Mouse (Mus musculus) heart, postnatal 0 days (tissue): Measurements from ENCODE around the gene Eif2s2. TPM values are rescaled to one million over a fixed set of nuclear protein-coding genes. Genes with fewer than 3 reads are reported as not detected.
A peak's percentile ranks its signal among the peaks of the same experiment; 100 is the strongest.

Experiments used
- ATAC-seq: fragments of 200-750 bp; cut with Nextera tagmentation; 2 replicates; pipeline ENCODE4 v1.8.0; 2017; ENCODE audit warnings: low read depth, moderate number of reproducible peaks, moderate library complexity; ENCODE audit not compliant: insufficient read depth
- DNase-seq: peaks from one replicate; pipeline ENCODE4 v3.0.0-alpha.2; 2016; ENCODE audit warnings: low spot score
- H3K27ac ChIP-seq: fragments of 300-500 bp; sonication (generic); 2 replicates; pipeline ENCODE4 v1.5.1; 2014; ENCODE audit warnings: low read depth, mild to moderate bottlenecking
- H3K27me3 ChIP-seq: fragments of 300-500 bp; sonication (generic); 2 replicates; pipeline ENCODE4 v1.6.1; 2014; ENCODE audit warnings: low read length, mixed read lengths; ENCODE audit not compliant: control insufficient read depth, insufficient read depth
- H3K36me3 ChIP-seq: fragments of 300-500 bp; sonication (generic); replicated peaks from 2 replicates; pipeline ENCODE4 v1.6.1; 2014; ENCODE audit warnings: low read length, mixed read lengths; ENCODE audit not compliant: control insufficient read depth, insufficient read depth
- H3K4me1 ChIP-seq: fragments of 300-500 bp; sonication (generic); 2 replicates; pipeline ENCODE4 v1.6.1; 2014; ENCODE audit warnings: antibody characterized with exemption; ENCODE audit not compliant: control insufficient read depth, insufficient read depth
- H3K4me2 ChIP-seq: fragments of 300-500 bp; sonication (generic); 2 replicates; pipeline ENCODE4 v1.6.1; 2014; ENCODE audit warnings: low read depth, mild to moderate bottlenecking, low read length, moderate library complexity
- H3K4me3 ChIP-seq: fragments of 300-500 bp; sonication (generic); 2 replicates; pipeline ENCODE4 v1.5.1; 2014; ENCODE audit warnings: low read depth, low read length
- H3K9ac ChIP-seq: fragments of 300-500 bp; sonication (generic); replicated peaks from 2 replicates; pipeline ENCODE4 v1.6.1; 2014; ENCODE audit warnings: low read depth, low read length, mixed read lengths
- H3K9me3 ChIP-seq: fragments of 300-500 bp; sonication (generic); replicated peaks from 2 replicates; pipeline ENCODE4 v1.6.1; 2016; ENCODE audit warnings: low read length; ENCODE audit not compliant: control insufficient read depth
- CTCF ChIP-seq: IDR thresholded peaks from 2 replicates; pipeline ENCODE4 v1.5.1; 2016; ENCODE audit warnings: antibody characterized with exemption, control low read depth, low read depth
- EP300 ChIP-seq: IDR thresholded peaks from 2 replicates; pipeline ENCODE4 v1.6.1; 2016; ENCODE audit warnings: antibody characterized with exemption, low read depth
- WGBS: fragments of 180-500 bp; shearing (Covaris S2); extraction: QIAGEN DNeasy Blood & Tissue Kit; methylation state at CpG from one replicate; pipeline ENCODE4 v1.1.7; 2014; 5-methylcytosine and 5-hydroxymethylcytosine counted together
- polyA plus RNA-seq: library from polyadenylated mRNA; unstranded; fragments of >200 nt; fragmentation: Nextera tagmentation; extraction: Ambion mirVana; gene quantifications from 2 replicates; pipeline ENCODE4 v1.2.1, GENCODE M21; 2015
- total RNA-seq: library from RNA; depleted of rRNA; stranded (reverse); fragments of >200 nt; gene quantifications from 2 replicates; pipeline ENCODE4 v1.2.3, GENCODE M21; 2014; ENCODE audit warnings: low replicate concordance

Gene Eif2s2
- total and polyA plus RNA-seq, 2 experiments from 2014 or later, result 35.8 to 72.0 TPM

DNA sequence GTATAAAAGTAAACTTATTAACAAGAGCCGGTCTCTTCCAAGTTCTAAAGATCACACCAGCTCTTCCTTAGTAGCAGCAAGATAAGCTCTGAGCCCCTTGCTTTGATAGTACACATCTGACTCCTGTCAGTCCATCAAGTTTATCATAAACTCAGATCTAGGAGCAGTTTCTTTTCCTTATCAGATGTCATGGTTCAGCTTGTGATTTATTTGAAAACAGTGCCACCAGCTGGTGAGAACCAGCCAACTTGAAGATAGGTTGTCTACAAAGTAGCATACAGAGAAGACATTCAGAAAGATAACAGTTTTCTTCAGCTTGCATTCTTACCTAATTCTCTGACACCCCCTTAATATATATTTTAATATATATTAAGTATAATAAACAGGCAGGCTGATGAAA lies 37.4 kb downstream of the Eif2s2 start:
- Histone ChIP-seq H3K4me2 (no peak overlapping the region), H3K4me1 (no peaks in the 10 kb centered on the region), H3K9ac (no peak overlapping the region), H3K9me3 (no peaks in the 10 kb centered on the region; the same call in 1 of the 2 replicates), H3K36me3 (peaks cover 32% of the 10 kb centered on the region), H3K27ac (no peak overlapping the region), H3K4me3 (no peak overlapping the region), H3K27me3 (no peaks in the 10 kb centered on the region)
- TF ChIP-seq CTCF (peak; percentile 61), EP300 (no peak)
- no peak for ATAC-seq
- 84% methylated on average over 1 of the region's 1 CpGs for WGBS
- DNase-seq, result peak; percentile 32

DNA sequence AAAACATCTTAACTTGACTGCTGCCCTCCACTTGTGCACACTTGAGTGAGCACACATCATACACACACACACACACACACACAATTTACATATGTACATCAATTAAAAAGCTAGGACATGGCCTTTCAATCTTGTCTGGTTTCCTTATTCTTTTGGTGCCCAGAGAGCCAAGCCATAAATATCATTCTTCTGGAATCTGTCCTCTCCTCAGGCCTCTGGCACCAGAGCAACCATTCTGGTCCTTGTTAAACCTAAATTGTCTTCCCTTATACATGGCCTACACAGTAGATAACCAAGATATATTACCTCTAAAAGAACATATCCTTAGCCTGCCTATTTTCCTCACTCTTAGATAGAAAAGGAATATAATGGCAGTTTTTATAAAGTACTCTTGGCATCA lies 44.6 kb downstream of the Eif2s2 start:
- H3K4me2 ChIP-seq, result no peak overlapping the region
- H3K27ac ChIP-seq, result no peak overlapping the region
- peaks cover 4% of the 10 kb centered on the region; the same call in 1 of the 2 replicates for H3K36me3 ChIP-seq
- no peaks in the 10 kb centered on the region; the same call in 1 of the 2 replicates for H3K9me3 ChIP-seq
- no peak for DNase-seq
- no peaks in the 10 kb centered on the region for H3K27me3 ChIP-seq
- ATAC-seq, result no peak
- no peaks in the 10 kb centered on the region for H3K4me1 ChIP-seq
- no peak overlapping the region for H3K4me3 ChIP-seq
- no peak overlapping the region for H3K9ac ChIP-seq
- TF ChIP-seq CTCF (no peak), EP300 (no peak)

DNA sequence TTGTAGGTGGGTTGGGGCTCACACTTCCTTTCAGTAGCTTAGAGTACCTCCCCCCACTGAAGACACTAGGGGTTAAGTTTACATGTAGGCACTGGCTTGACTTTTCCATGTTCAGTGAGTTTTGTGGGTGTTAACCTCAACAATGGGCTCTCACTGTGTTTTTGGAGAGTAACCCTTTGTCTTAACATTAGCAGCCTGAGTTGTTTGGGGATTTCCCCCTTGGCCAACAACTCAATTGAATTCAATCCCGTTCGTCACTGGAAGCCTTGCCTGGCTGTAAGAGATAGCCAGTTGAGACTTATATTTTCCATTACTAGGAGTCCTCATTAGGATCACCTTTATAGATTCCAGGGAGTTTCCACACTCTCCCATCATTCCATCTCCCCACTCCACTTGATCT lies 56.2 kb downstream of the Eif2s2 start:
- Histone ChIP-seq H3K9me3 (0 out of 2 replicates have a peak, but pooled peaks cover 9% of the 10 kb centered on the region), H3K36me3 (no peaks in the 10 kb centered on the region), H3K27me3 (no peaks in the 10 kb centered on the region), H3K27ac (no peak overlapping the region), H3K4me3 (no peak overlapping the region), H3K9ac (no peak overlapping the region), H3K4me1 (peaks cover 3% of the 10 kb centered on the region; the same call in 1 of the 2 replicates), H3K4me2 (no peak overlapping the region)
- no peak for ATAC-seq
- TF ChIP-seq EP300 (no peak), CTCF (no peak)
- WGBS, result 81% methylated on average over 2 of the region's 2 CpGs
- no peak for DNase-seq

DNA sequence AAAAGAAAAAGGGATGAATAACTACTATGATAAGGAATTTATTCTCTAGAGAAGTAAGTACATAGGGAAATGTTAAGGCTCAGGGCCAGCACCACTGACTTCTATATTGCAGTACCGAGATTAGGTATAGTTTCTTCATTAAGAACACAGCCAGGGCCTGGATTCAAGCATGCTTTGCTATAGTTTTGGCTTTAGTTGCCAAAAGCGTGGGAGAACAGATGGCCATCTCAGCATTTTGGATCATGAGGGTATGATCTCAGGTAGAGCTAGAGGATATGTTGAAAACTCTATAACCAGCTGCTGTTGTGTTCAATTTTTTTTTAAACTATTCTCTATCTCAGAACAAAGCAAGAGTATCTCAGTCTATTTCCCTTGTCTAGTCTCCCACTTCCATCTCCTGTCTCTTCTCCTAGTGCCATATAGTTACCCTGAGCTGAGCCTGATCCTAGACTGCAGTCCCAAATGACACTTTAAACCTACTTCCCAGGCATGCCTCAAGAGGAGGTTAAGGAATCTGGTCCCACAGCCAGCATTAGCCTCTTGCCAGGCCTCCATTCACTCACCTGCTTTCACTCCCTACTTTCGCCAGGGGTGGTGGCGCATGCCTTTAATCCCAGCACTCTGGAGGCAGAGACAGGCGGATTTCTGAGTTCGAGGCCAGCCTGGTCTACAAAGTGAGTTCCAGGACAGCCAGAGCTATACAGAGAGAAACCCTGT lies 58.4 kb downstream of the Eif2s2 start:
- H3K36me3 ChIP-seq, result no peaks in the 10 kb centered on the region
- DNase-seq (no peak), ATAC-seq (no peak)
- H3K4me3 ChIP-seq, result no peak overlapping the region
- H3K9me3 ChIP-seq, result 0 out of 2 replicates have a peak, but pooled peaks cover 5% of the 10 kb centered on the region
- H3K9ac ChIP-seq, result no peak overlapping the region
- H3K4me2 ChIP-seq, result no peak overlapping the region
- no peak overlapping the region for H3K27ac ChIP-seq
- peaks cover 3% of the 10 kb centered on the region; the same call in 1 of the 2 replicates for H3K4me1 ChIP-seq
- H3K27me3 ChIP-seq, result no peaks in the 10 kb centered on the region
- TF ChIP-seq EP300 (no peak), CTCF (no peak)
- 92% methylated on average over 6 of the region's 6 CpGs for WGBS

DNA sequence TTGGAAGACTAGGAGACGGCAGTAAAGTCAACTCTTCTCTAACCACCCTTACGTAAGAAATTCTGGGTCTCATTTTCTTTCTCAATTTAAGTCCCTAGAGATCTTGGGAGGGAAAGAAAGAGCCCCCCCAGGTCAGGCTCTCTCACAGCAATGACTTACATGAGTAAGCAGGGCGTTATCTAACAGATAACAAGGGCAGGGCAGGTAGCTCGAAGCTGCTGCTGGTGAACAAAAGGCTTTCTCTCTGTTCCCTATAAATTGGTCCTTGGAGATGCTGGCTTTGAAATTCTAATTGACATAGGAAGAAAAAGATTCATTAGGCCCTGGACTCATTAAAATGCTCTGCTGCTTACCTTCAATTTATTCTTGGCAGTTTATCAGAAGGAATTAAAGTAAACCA lies 60.3 kb downstream of the Eif2s2 start:
- Histone ChIP-seq H3K9ac (no peak overlapping the region), H3K9me3 (no peaks in the 10 kb centered on the region), H3K27ac (no peak overlapping the region), H3K27me3 (no peaks in the 10 kb centered on the region), H3K4me1 (peaks cover 3% of the 10 kb centered on the region; the same call in 1 of the 2 replicates), H3K4me3 (no peak overlapping the region), H3K4me2 (no peak overlapping the region), H3K36me3 (no peaks in the 10 kb centered on the region)
- DNase-seq (no peak), ATAC-seq (no peak)
- WGBS, result 46% methylated on average over 4 of the region's 4 CpGs
- TF ChIP-seq EP300, result no peak
- no peak for TF ChIP-seq CTCF

DNA sequence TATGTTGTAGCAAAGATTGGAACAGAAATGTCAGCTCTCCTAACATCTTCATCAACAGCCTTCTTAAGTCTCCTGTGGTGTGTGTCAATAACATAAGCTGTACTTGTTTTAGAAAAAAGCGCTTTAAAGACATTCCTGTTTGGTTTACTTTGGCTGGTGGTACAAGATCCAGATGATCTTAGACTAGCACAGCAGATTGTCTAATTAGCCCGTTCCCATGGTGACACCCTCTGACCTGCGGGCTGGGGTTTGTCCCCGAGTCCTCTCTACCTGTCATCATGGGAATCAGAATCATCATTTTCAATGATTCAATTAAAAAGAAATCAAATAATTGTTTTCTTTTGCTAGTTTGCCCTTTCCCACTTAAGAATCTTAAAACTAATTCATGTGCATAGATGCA lies 65.2 kb downstream of the Eif2s2 start:
- DNase-seq (no peak), ATAC-seq (no peak)
- H3K36me3 ChIP-seq, result no peaks in the 10 kb centered on the region; the same call in 1 of the 2 replicates
- WGBS, result 83% methylated on average over 4 of the region's 4 CpGs
- H3K27me3 ChIP-seq, result no peaks in the 10 kb centered on the region
- no peaks in the 10 kb centered on the region; the same call in 1 of the 2 replicates for H3K4me1 ChIP-seq
- H3K4me2 ChIP-seq, result no peak overlapping the region
- no peak overlapping the region for H3K27ac ChIP-seq
- H3K9me3 ChIP-seq, result no peaks in the 10 kb centered on the region
- no peak overlapping the region for H3K4me3 ChIP-seq
- TF ChIP-seq EP300 (no peak), CTCF (no peak)
- H3K9ac ChIP-seq, result no peak overlapping the region
